In genomic region chr15:4496984-4497383, GRCm38 (mm10) we compare ENCODE assay signal across 21 mouse cellular contexts.
DNase-seq lines count a peak whose midpoint lies in the region; ATAC-seq and TF ChIP-seq lines count a peak whose summit lies in the region.
"Had no signal": no experiment of that assay in that cellular context is flagged by ENCODE, and none has a peak within 500 bp of the region (broad histone marks: within the 10 kb centered on the region; RNA-seq: fewer than 3 reads in every experiment).

No protein-coding gene starts in this region.

- H3K36me3 ChIP-seq in hindbrain, embryonic 16.5 days (ENCODE audit: control insufficient read depth, insufficient read depth, low read length) = no peaks in the 10 kb centered on the region
- H3K36me3 ChIP-seq in hindbrain, embryonic 13.5 days = no peaks in the 10 kb centered on the region
- H3K36me3 ChIP-seq in midbrain, postnatal 0 days (ENCODE audit: insufficient read depth, low read length) = no peaks in the 10 kb centered on the region
- H3K36me3 ChIP-seq in midbrain, embryonic 14.5 days (ENCODE audit: control insufficient read depth, insufficient read depth, low read length) = no peaks in the 10 kb centered on the region
- H3K36me3 ChIP-seq: embryonic facial prominence, embryonic 12.5 days; embryonic facial prominence, embryonic 15.5 days; forebrain, embryonic 10.5 days; forebrain, embryonic 12.5 days had no signal

- no peak for TF ChIP-seq CTCF in midbrain, postnatal 0 days (IDR thresholded peaks at IDR 0.05)

- no peak overlapping the region for H3K27ac ChIP-seq in hindbrain, embryonic 16.5 days (ENCODE audit: low read depth, low read length)
- H3K27ac ChIP-seq in hindbrain, embryonic 13.5 days = no peak overlapping the region
- H3K27ac ChIP-seq in midbrain, postnatal 0 days (ENCODE audit: low read depth, low read length) = no peak overlapping the region
- H3K27ac ChIP-seq in midbrain, embryonic 14.5 days (replicated peaks; ENCODE audit: low read depth, low read length) = no peak overlapping the region
- H3K27ac ChIP-seq: embryonic facial prominence, embryonic 12.5 days; embryonic facial prominence, embryonic 15.5 days; forebrain, embryonic 10.5 days; forebrain, embryonic 12.5 days had no signal

- H3K9ac ChIP-seq in hindbrain, embryonic 16.5 days (ENCODE audit: low read depth, low read length) = no peak overlapping the region
- no peak overlapping the region for H3K9ac ChIP-seq in hindbrain, embryonic 13.5 days
- no peak overlapping the region for H3K9ac ChIP-seq in midbrain, postnatal 0 days (replicated peaks; ENCODE audit: low read length, poor library complexity, severe bottlenecking)
- H3K9ac ChIP-seq in midbrain, embryonic 14.5 days (replicated peaks; ENCODE audit: low read length) = no peak overlapping the region
- H3K9ac ChIP-seq: embryonic facial prominence, embryonic 12.5 days; embryonic facial prominence, embryonic 15.5 days; forebrain, embryonic 12.5 days had no signal

- no peaks in the 10 kb centered on the region for H3K27me3 ChIP-seq in hindbrain, embryonic 16.5 days (replicated peaks; ENCODE audit: control insufficient read depth, insufficient read depth, low read length)
- H3K27me3 ChIP-seq in hindbrain, embryonic 13.5 days = no peaks in the 10 kb centered on the region
- no peaks in the 10 kb centered on the region for H3K27me3 ChIP-seq in midbrain, postnatal 0 days (ENCODE audit: insufficient read depth, low read length)
- no peaks in the 10 kb centered on the region for H3K27me3 ChIP-seq in midbrain, embryonic 14.5 days (ENCODE audit: control insufficient read depth, insufficient read depth, low read length)
- H3K27me3 ChIP-seq: embryonic facial prominence, embryonic 12.5 days; embryonic facial prominence, embryonic 15.5 days; forebrain, embryonic 12.5 days had no signal

- no peaks in the 10 kb centered on the region for H3K4me1 ChIP-seq in hindbrain, embryonic 16.5 days (ENCODE audit: control insufficient read depth, insufficient read depth, low read depth, low read length)
- no peaks in the 10 kb centered on the region for H3K4me1 ChIP-seq in hindbrain, embryonic 13.5 days (replicated peaks)
- H3K4me1 ChIP-seq in midbrain, postnatal 0 days (ENCODE audit: insufficient read depth, low read length) = no peaks in the 10 kb centered on the region
- no peaks in the 10 kb centered on the region for H3K4me1 ChIP-seq in midbrain, embryonic 14.5 days (ENCODE audit: control insufficient read depth, insufficient read depth, low read length)
- H3K4me1 ChIP-seq: embryonic facial prominence, embryonic 12.5 days; embryonic facial prominence, embryonic 15.5 days; forebrain, embryonic 12.5 days had no signal

- ATAC-seq in hindbrain, embryonic 16.5 days = peak; percentile 52; the same call in 1 of the 2 replicates
- no peak for ATAC-seq in hindbrain, embryonic 13.5 days (ENCODE audit: low FRiP score)
- ATAC-seq in midbrain, postnatal 0 days (ENCODE audit: low FRiP score) = no peak
- ATAC-seq in midbrain, embryonic 14.5 days (ENCODE audit: low FRiP score, low TSS enrichment) = no peak
- ATAC-seq: forebrain, embryonic 14.5 days; forebrain, embryonic 16.5 days had no signal

- H3K4me2 ChIP-seq in hindbrain, embryonic 16.5 days (ENCODE audit: low read length) = no peak overlapping the region
- no peak overlapping the region for H3K4me2 ChIP-seq in hindbrain, embryonic 13.5 days
- no peak overlapping the region for H3K4me2 ChIP-seq in midbrain, postnatal 0 days (ENCODE audit: low read depth, low read length, poor library complexity, severe bottlenecking)
- H3K4me2 ChIP-seq in midbrain, embryonic 14.5 days (ENCODE audit: low read length) = no peak overlapping the region
- H3K4me2 ChIP-seq: embryonic facial prominence, embryonic 12.5 days; embryonic facial prominence, embryonic 15.5 days; forebrain, embryonic 12.5 days had no signal

- peak; percentile 10 to 29 for DNase-seq in cerebellum, postnatal 10 days
- no peak for DNase-seq in cerebellum, postnatal 36 days
- peak; percentile 27 for DNase-seq in midbrain, postnatal 0 days (ENCODE audit: low spot score)
- DNase-seq in midbrain, embryonic 14.5 days = no peak
- DNase-seq: adrenal gland, adult 2 months; adrenal gland, postnatal 10 days; adrenal gland, postnatal 25 days; cerebellum, adult 11-12 months; cerebellum, adult 2 months; cerebellum, adult 9-11 months; cerebellum, postnatal 25 days; embryo, embryonic 11 days had no signal

- H3K9me3 ChIP-seq in hindbrain, embryonic 16.5 days (ENCODE audit: control insufficient read depth, low read length) = no peaks in the 10 kb centered on the region
- H3K9me3 ChIP-seq in hindbrain, embryonic 13.5 days = no peaks in the 10 kb centered on the region
- no peaks in the 10 kb centered on the region for H3K9me3 ChIP-seq in midbrain, postnatal 0 days (ENCODE audit: low read length)
- H3K9me3 ChIP-seq in midbrain, embryonic 14.5 days (ENCODE audit: control insufficient read depth, low read length) = no peaks in the 10 kb centered on the region
- H3K9me3 ChIP-seq: embryonic facial prominence, embryonic 12.5 days; embryonic facial prominence, embryonic 15.5 days; forebrain, embryonic 10.5 days; forebrain, embryonic 12.5 days had no signal

- 62% methylated on average over 2 of the region's 2 CpGs for WGBS in hindbrain, embryonic 16.5 days
- 76% methylated on average over 2 of the region's 2 CpGs for WGBS in hindbrain, embryonic 13.5 days
- 45% methylated on average over 2 of the region's 2 CpGs for WGBS in midbrain, postnatal 0 days
- WGBS in midbrain, embryonic 14.5 days = 40% methylated on average over 2 of the region's 2 CpGs

- H3K4me3 ChIP-seq in hindbrain, embryonic 16.5 days (ENCODE audit: low read length) = no peak overlapping the region
- no peak overlapping the region for H3K4me3 ChIP-seq in hindbrain, embryonic 13.5 days
- no peak overlapping the region for H3K4me3 ChIP-seq in midbrain, postnatal 0 days (ENCODE audit: low read depth, low read length)
- no peak overlapping the region for H3K4me3 ChIP-seq in midbrain, embryonic 14.5 days (replicated peaks; ENCODE audit: low read depth, low read length)
- H3K4me3 ChIP-seq: embryonic facial prominence, embryonic 12.5 days; embryonic facial prominence, embryonic 15.5 days; erythroblast, embryonic 14.5 days; forebrain, embryonic 10.5 days; forebrain, embryonic 12.5 days had no signal

Comparison
In these comparisons a context has a peak if more than half of its experiments do, and no peak if none do; other contexts are left out.
1. DNase-seq: peak in cerebellum, postnatal 10 days (2 of 2) and midbrain, postnatal 0 days (single experiment); none in cerebellum, postnatal 36 days (0 of 2) and midbrain, embryonic 14.5 days (single experiment).